Mouse (Mus musculus) hindbrain, embryonic 16.5 days (tissue): Measurements from ENCODE around the gene Pdcd2l. TPM values are rescaled to one million over a fixed set of nuclear protein-coding genes. Genes with fewer than 3 reads are reported as not detected.
A peak's percentile ranks its signal among the peaks of the same experiment; 100 is the strongest.

ENCODE experiments used
- ATAC-seq: fragments of 200-750 bp; cut with Nextera tagmentation; 2 replicates; pipeline ENCODE4 v1.8.0; 2017; ENCODE audit warnings: moderate TSS enrichment, moderate library complexity
- H3K27ac ChIP-seq: fragments of 300-500 bp; sonication (generic); 2 replicates; pipeline ENCODE4 v1.5.1; 2014; ENCODE audit warnings: low read depth, mild to moderate bottlenecking, control low read depth, low read length, moderate library complexity
- H3K27me3 ChIP-seq: fragments of 300-500 bp; sonication (generic); replicated peaks from 2 replicates; pipeline ENCODE4 v1.6.1; 2014; ENCODE audit warnings: low read length; ENCODE audit not compliant: control insufficient read depth, insufficient read depth
- H3K36me3 ChIP-seq: fragments of 300-500 bp; sonication (generic); 2 replicates; pipeline ENCODE4 v1.6.1; 2014; ENCODE audit warnings: mild to moderate bottlenecking, low read length, moderate library complexity, mixed read lengths; ENCODE audit not compliant: control insufficient read depth, insufficient read depth
- H3K4me1 ChIP-seq: fragments of 300-500 bp; sonication (generic); 2 replicates; pipeline ENCODE4 v1.6.1; 2014; ENCODE audit warnings: low read depth, low read length; ENCODE audit not compliant: control insufficient read depth, insufficient read depth
- H3K4me2 ChIP-seq: fragments of 300-500 bp; sonication (generic); 2 replicates; pipeline ENCODE4 v1.6.1; 2014; ENCODE audit warnings: mild to moderate bottlenecking, low read length, control low read depth, moderate library complexity
- H3K4me3 ChIP-seq: fragments of 300-500 bp; sonication (generic); 2 replicates; pipeline ENCODE4 v1.5.1; 2014; ENCODE audit warnings: mild to moderate bottlenecking, low read length, control low read depth, moderate library complexity
- H3K9ac ChIP-seq: fragments of 300-500 bp; sonication (generic); 2 replicates; pipeline ENCODE4 v1.6.1; 2014; ENCODE audit warnings: low read depth, mild to moderate bottlenecking, control low read depth, low read length, moderate library complexity
- H3K9me3 ChIP-seq: fragments of 300-500 bp; sonication (generic); 2 replicates; pipeline ENCODE4 v1.6.1; 2014; ENCODE audit warnings: mild to moderate bottlenecking, low read length, moderate library complexity; ENCODE audit not compliant: control insufficient read depth
- WGBS: fragments of 180-500 bp; shearing (Covaris S2); extraction: QIAGEN DNeasy Blood & Tissue Kit; methylation state at CpG from one replicate; pipeline ENCODE4 v1.1.7; 2014; 5-methylcytosine and 5-hydroxymethylcytosine counted together
- polyA plus RNA-seq: library from polyadenylated mRNA; unstranded; fragments of >200 nt; fragmentation: Nextera tagmentation; extraction: Ambion mirVana; gene quantifications from 2 replicates; pipeline ENCODE4 v1.2.1, GENCODE M21; 2015

Pdcd2l gene
- polyA plus RNA-seq, 1 experiment from 2014 or later = 87.3 TPM

DNA sequence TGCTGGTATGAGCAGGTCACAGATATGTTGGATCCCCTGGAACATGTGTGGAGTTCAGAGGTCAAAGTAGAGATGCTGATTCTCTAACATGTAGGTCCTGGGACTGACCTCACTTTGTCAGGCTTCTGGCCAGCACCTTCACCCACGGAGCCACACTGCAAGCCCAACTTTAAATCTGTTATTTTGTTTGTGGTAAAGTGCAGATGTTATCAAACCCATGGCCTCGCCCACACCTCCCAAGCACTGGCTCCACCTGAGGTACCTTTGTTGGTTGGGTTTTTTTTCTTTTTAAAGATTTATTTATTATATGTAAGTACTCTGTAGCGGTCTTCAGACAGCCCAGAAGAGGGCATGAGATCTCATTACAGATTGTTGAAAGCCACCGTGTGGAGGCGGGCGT is 57.0 kb downstream of the Pdcd2l start:
- no peak overlapping the region for H3K4me3 ChIP-seq
- H3K4me2 ChIP-seq = no peak overlapping the region
- 95% methylated on average over 6 of the region's 6 CpGs for WGBS
- H3K4me1 ChIP-seq = no peaks in the 10 kb centered on the region
- H3K9me3 ChIP-seq = no peaks in the 10 kb centered on the region
- peaks cover 38% of the 10 kb centered on the region for H3K36me3 ChIP-seq
- H3K27ac ChIP-seq = no peak overlapping the region
- H3K9ac ChIP-seq = no peak overlapping the region
- no peaks in the 10 kb centered on the region for H3K27me3 ChIP-seq
- ATAC-seq = peak; percentile 4; the same call in 1 of the 2 replicates

Other genes with a start within 250 kb of the Pdcd2l start
- not detected in 2 replicates for gene Scgb2b27, start 182.7 kb downstream of the Pdcd2l start, polyA plus RNA-seq
- not detected in 2 replicates for gene Scgb1b27, start 175.2 kb downstream of the Pdcd2l start, polyA plus RNA-seq
- gene Scgb1b30, start 101.2 kb downstream of the Pdcd2l start, polyA plus RNA-seq = not detected in 2 replicates
- 3.8 and 4.1 TPM in 2 replicates for gene Wtip, start 63.4 kb downstream of the Pdcd2l start, polyA plus RNA-seq
- gene Uba2, start 27.1 kb downstream of the Pdcd2l start, polyA plus RNA-seq = 145 and 159 TPM in 2 replicates
- 355 and 401 TPM in 2 replicates for gene Gpi1, start 33.7 kb upstream of the Pdcd2l start, polyA plus RNA-seq
- gene Gm6096, start 54.4 kb upstream of the Pdcd2l start, polyA plus RNA-seq = 0.71 TPM in 1 of 2 replicates, not detected in the other
- gene 4931406P16Rik, start 116.9 kb upstream of the Pdcd2l start, polyA plus RNA-seq = 27.4 and 33.8 TPM in 2 replicates
- 50.6 and 55.6 TPM in 2 replicates for gene Lsm14a, start 196.7 kb upstream of the Pdcd2l start, polyA plus RNA-seq